Mouse (Mus musculus): ENCODE results near the gene Klk1b27. TPM values are rescaled to one million over a fixed set of nuclear protein-coding genes. Genes with fewer than 3 reads are reported as not detected.
"Not testable (repeated sequence)": the region's sequence is repeated elsewhere in the genome, so short reads cannot be mapped to it uniquely, and the experiment has no call there.

Klk1b27 gene
- total RNA-seq (2021): not detected

DNA sequence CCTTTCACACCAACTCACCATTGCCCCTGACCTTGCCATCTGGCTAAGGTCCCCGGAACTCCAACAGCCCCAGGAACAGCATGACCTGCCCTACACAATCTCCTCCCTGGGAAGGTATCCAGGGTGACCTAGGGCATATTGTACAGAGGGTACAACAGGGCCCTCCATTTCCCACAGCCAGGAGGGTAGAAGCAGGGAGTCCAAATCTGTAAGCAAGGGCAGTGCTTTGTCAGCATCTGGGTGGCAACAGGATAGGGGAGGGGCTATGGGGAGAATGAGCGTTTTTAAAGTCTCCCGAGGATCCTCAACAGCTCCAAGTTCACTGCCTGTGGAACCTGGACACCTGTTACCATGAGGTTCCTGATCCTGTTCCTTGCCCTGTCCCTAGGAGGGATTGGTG is at the start of gene Klk1b27:
Gene Klk1b27 (plus strand): TSS at position 301 of the 400 bp plus-strand sequence.
- DNase-seq: not testable (repeated sequence)

DNA sequence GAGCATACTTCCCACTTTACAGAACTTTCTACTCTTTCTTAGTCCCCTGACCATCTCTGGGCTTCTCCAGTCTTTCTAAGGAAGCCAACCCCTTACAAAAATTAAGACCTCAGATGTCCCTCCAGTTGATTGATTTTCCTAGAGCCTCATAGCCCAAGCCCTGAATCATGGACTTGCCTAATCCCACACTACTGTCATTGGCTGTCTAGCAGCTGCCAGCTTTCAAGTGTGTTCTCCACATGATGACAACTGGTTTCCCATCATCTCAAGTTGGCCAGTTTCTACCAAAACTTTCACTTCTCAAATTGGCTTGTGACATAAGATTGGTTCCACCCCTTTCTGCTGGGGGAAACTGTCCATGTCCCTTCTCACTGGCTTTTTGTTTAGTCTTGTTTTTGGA is 47.2 kb upstream of the Klk1b27 start:
- DNase-seq: no peak

DNA sequence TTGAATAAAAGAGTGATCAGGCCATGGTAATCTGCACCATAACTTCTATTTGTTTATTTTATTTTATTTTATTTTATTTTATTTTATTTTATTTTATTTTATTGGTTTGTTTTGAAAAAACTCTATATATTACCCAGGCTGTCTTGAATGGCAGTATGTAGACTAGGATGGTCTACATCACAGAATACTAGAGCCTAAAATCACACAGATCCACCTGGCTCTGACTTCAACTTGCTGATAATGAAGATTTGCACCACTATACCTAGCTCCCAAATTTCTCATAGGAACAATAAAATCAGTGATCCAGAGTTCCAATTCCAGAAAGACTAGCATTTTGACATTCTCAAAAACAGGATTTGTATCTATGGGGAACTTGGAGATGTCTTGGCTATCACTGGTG is 40.2 kb upstream of the Klk1b27 start, which contains the start of gene Klk1b26:
Gene Klk1b26 (plus strand): TSS at position 301 of the 400 bp plus-strand sequence.
- not testable (repeated sequence) for DNase-seq

DNA sequence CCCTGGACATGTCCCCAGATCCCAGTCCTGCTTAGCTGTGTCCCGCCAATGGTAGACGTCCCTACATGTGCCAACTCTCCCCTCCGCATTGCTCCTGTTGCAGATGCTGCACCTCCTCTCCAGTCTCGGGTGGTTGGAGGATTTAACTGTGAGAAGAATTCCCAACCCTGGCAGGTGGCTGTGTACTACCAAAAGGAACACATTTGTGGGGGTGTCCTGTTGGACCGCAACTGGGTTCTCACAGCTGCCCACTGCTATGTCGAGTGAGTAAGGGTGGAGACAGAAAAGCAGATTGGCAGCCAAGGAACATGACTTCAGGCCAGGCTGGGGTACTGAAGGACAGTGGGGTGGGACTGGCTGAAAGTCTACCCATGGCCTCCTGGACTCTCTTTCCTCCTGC is 37.4 kb upstream of the Klk1b27 start:
- not testable (repeated sequence) for DNase-seq

DNA sequence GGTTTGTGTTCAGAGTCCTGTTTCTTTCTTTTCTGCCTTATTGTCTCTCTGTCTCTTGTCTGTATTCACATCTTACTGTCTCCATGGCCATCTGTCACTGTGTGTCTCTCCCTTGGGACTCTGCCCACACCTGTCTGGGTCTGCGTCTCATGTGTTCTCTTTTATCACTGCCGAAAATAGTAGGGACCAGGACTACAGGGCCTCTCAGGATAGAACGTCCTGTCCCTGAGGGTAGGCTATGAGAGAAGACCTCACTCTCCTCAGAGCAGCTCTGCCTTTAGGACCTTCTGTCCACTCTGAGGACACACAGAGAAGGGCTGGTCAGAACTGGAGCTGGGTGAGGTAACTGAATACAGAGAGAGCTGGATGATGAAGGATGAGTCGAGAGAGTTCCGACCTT is 37.0 kb upstream of the Klk1b27 start:
- no peak for DNase-seq

DNA sequence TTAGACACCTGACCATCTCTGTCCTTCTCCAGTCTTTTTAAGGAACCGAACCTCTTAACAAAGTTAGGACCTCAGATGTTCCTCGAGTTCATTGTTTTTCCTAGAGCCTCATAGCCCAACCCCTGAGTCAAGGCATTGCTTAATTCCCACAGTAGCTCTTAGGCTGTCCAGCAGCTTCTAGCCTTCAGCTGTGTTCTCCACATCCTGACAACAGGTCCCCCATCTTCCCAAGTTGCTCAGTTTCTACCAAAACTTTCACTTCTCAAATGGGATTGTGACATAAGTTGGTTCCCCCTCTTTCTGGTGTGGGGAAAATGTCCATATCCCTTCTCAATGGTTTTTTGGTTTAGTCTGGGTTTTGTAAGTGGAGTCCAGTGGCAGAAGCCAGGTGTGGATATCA is 20.0 kb downstream of the Klk1b27 start:
- DNase-seq: no peak

DNA sequence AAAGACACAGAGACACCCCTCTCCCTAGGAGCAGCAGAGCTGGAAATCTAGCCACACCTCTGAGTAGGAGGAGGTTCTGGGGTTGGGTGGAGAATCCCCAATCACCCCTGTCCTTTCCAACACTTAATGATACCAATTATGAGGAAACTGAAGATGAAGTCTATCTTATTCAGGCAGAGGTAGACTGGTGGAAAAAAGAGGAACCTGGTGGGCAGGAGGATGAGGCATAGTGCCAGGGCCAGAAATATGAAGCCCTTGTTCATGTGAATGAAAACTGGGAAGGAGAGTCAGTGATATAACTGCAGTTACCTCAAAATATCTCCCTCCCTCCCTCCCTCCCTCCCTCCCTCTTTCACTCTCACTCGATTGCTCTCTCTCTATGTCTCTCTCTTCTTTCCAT is 25.6 kb downstream of the Klk1b27 start:
- no peak for DNase-seq

DNA sequence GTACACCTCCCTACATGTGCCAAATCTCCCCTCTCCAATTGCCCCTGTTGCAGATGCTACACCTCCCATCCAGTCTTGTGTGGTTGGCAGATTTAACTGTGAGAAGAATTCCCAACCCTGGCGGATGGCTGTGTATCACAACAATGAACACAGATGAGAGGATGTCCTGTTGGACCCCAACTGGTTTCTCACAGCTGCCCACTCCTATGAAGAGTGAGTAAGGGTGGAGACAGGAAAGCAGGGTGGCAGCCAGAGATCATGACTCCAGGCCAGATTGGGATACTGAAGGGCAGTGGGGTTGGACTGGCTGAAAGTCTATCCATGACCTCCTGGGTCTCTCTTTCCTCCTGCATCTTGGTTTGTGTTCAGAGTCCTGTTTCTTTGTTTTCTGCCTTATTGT is 44.0 kb downstream of the Klk1b27 start:
- DNase-seq: no peak

DNA sequence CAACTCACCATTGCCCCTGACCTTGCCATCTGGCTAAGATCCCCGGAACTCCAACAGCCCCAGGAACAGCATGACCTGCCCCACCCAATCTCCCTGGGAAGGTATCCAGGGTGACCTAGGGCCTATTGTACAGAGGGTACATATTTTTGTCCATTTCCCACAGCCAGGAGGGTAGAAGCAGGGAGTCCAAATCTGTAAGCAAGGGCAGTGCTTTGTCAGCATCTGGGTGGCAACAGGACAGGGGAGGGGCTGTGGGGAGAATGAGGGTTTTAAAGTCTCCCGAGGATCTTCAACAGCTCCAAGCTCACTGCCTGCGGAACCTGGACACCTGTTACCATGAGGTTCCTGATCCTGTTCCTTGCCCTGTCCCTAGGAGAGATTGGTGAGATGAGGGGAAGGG is 49.9 kb downstream of the Klk1b27 start, which contains the start of gene Klk1b21:
Gene Klk1b21 (plus strand): TSS at position 301 of the 400 bp plus-strand sequence.
- DNase-seq: not testable (repeated sequence)

Other genes with a start within 250 kb of the Klk1b27 start
- gene Klk7, start 241.0 kb upstream of the Klk1b27 start, total RNA-seq (2021): not detected
- not detected for gene Klk6, start 227.8 kb upstream of the Klk1b27 start, total RNA-seq (2021)
- gene Klk5, start 210.3 kb upstream of the Klk1b27 start, total RNA-seq (2021): not detected
- gene Klk4, start 171.1 kb upstream of the Klk1b27 start, total RNA-seq (2021): not detected
- not detected for gene Klk15, start 118.5 kb upstream of the Klk1b27 start, total RNA-seq (2021)
- gene Klk1b8, start 101.6 kb upstream of the Klk1b27 start, total RNA-seq (2021): not detected
- gene Klk1b1, start 85.5 kb upstream of the Klk1b27 start, total RNA-seq (2021): not detected
- gene Klk1b9, start 76.2 kb upstream of the Klk1b27 start, total RNA-seq (2021): not detected
- not detected for gene Klk1b11, start 56.4 kb upstream of the Klk1b27 start, total RNA-seq (2021)
- not detected for gene Klk1b26, start 40.1 kb upstream of the Klk1b27 start, total RNA-seq (2021)
- gene Klk1b21, start 50.0 kb downstream of the Klk1b27 start, total RNA-seq (2021): not detected
- not detected for gene Klk1b22, start 60.4 kb downstream of the Klk1b27 start, total RNA-seq (2021)
- not detected for gene Klk1b16, start 84.5 kb downstream of the Klk1b27 start, total RNA-seq (2021)
- gene Klk1b24, start 135.9 kb downstream of the Klk1b27 start, total RNA-seq (2021): not detected
- not detected for gene Klk1b3, start 145.9 kb downstream of the Klk1b27 start, total RNA-seq (2021)
- not detected for gene Klk1b4, start 155.1 kb downstream of the Klk1b27 start, total RNA-seq (2021)
- not detected for gene Klk1b5, start 163.7 kb downstream of the Klk1b27 start, total RNA-seq (2021)
- gene Klk1, start 173.1 kb downstream of the Klk1b27 start, total RNA-seq (2021): not detected
- not detected for gene Gm36864, start 183.9 kb downstream of the Klk1b27 start, total RNA-seq (2021)
- gene 1700028J19Rik, start 194.4 kb downstream of the Klk1b27 start, total RNA-seq (2021): under 1 TPM; 0.61 to 0.79 TPM
- gene 2410002F23Rik, start 194.4 kb downstream of the Klk1b27 start, total RNA-seq (2021): 10 to 100 TPM; 72.0 to 72.7 TPM
- not detected for gene Acp4, start 205.1 kb downstream of the Klk1b27 start, total RNA-seq (2021)
- not detected for gene Gm15517, start 209.2 kb downstream of the Klk1b27 start, total RNA-seq (2021)

All from heart, postnatal 4 days (tissue).